Mouse (Mus musculus) embryo, embryonic 11.5 days (tissue): ENCODE data around the gene Acad12.
A peak's percentile ranks its signal among the peaks of the same experiment; 100 is the strongest.

ENCODE experiments used
- DNase-seq: peaks from one replicate; pipeline ENCODE4 v3.0.0-alpha.2; 2012; ENCODE audit warnings: low read depth, low spot score

Gene Acad12

GRCm38 (mm10) chr5:121583765-121584501, 34.8 kb downstream of the Acad12 start:
- no peak for DNase-seq

DNA sequence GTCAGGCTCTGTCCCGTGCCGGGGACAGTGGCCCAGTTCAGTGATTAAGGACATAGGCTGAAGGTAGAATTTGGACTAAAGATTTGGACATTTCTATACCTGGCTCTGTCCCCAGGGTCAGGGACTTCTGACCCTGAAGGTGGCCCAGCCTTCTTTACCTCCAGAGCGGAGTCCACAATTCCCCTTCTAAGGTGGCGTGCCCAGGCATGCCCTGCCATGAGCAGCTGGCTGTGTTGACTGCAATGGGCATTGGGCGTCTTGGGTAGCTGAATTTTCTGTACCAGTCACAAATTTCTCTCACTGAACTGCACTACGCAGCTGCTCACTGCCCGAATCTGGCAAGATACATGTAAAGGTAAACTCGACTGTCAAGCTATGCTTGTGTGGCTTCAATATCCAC, 36.8 kb downstream of the Acad12 start:
- no peak for DNase-seq

DNA sequence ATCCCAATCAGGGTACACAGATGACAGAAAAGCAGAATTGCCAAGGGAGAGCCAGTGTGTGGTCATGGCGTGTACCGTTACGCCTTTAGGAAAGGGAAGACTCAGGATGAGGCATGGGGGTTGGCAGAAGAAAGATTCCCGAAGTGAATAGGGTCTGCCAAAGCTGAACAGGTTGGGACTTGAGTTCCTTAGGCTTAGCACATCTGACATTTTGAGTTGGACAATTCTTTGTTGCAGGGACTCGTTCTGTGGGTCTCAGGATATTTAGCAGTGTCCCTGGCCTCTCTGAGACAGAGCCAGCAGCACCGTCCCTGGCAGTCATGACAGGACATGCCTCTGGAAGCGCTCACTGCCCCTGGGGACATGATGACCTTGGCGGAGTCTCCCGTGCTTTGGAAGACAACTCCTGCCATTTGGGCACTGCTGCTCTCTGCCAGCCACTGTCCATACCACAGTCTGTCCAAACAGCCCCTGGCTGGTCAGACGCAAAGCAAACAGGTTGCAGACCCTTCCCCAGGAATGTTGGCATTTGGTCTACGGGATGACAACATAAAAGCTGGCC, 41.7 kb downstream of the Acad12 start:
- no peak for DNase-seq

GRCm38 (mm10) chr5:121575867-121576266, 42.9 kb downstream of the Acad12 start:
- DNase-seq, result no peak

GRCm38 (mm10) chr5:121574145-121574544, 44.6 kb downstream of the Acad12 start:
- DNase-seq, result no peak

DNA sequence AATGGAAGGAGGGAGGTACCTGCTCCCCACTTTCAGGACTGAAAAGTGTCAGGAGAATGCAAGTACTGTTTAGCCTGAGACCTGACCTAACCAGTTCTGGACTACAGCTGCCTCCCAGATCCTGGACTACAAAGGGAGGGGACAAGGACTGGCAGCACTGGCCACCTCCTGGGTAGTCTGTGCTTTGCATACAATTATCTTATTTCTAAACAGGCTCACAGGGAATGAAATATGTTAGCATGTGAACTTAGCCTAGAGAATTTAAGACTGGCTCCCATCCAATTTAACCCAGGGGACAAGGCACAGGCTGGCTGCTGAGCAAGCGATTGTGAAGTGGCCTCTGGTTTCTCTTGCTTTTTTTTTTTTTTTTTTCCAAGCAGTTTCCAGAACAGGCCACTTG, 48.0 kb downstream of the Acad12 start:
- DNase-seq, result no peak

DNA sequence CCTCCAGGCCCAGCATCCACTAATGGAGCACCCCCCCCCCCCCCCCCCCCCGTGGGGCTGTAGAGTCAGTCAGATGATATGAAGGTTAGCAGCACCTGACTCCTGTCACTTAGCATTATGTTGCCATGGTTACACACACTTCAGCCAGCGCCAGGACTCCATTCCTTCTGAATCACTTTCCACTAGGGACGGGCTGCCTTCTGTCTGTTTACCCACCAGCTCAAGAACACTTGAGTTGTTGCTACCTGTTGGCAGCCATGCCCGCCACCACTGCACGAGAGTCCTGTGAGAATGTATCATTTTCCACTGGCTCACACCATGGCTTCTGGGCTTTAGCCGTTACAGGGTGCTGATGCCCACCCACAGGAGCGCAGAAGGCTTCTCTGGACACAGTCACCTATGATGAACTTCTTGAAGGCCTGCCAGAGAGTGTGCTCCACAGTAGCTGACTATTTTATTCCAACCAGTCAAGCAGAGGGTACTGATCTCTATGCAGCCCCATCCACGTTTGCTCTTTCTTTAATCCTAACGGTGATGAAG, 48.8 kb downstream of the Acad12 start:
- no peak for DNase-seq

DNA sequence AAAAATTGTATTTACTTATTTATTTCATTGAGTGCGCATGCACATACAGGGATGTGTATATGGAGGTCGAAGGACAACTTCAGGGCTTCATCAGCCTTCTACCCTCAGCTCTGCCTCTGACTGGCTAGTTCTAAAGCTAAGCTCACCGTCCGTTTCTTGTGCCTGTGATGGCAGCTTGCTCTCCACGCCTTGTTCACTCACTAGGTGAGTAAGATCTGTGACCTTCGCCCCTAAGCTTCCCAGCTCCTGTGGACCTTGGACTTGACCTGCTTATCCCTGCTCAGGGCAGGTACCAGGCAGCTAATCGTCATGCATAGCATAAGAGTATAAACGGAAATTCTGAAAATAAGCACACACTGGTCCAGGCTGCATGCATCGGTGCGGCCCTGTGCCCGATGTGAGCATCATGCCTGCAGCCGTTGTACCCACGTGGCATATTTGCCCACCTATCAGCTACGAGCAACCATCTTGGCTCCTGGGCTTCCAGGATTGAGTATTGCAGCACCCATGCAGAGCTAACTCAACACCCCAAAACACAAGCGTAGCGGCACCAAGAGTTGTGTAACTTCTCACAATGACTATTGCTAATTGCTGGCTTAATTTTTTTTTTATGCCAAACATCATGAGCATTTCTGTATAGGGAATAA, 52.6 kb downstream of the Acad12 start:
- DNase-seq, result no peak

DNA sequence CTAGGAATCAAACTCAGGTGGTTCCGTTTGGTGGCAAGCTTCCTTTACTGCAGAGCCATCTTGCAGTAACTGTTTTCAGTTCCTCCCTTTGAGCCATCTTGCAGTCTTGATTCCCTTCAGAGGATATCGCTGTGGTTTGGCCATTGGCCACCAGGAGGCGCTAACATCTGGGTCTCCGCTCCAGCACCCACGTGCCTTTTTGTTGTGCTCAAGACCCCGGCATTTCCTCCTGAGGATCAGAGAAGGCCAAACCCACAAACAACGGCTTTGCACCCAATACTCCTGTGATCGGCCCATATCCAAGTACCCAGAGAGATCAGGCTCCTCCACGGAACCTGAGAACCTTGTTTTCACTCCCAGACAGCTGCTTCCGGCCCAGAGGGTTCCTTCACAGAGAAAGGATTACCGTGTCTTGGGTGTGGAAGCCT, 54.3 kb downstream of the Acad12 start:
- DNase-seq, result peak; percentile 80

- no peak for DNase-seq
These were observed 56.3 kb downstream of the Acad12 start for GRCm38 (mm10) chr5:121562436-121562835.

GRCm38 (mm10) chr5:121549196-121549595, 69.5 kb downstream of the Acad12 start:
- DNase-seq, result no peak

DNA sequence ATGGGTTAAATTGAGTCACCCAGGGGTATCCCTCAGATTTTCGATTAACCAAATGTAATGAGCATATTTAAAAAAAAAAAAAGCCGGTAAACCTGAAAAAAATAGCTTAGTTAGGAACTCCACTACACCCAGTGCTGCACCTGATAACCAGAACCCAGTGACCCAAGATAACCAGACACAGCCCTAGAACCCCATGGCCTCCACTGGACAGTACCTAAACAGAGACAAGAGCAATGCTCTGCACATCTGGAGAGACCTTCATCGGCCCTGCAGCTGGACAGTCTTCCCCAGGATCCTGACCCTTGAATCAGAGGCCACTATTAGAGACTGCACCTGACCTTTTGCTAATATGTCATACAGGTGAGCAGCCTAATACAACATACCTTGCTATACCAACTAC, 71.7 kb downstream of the Acad12 start:
- no peak for DNase-seq
